Mouse (Mus musculus) thymus, postnatal 4 days (tissue): Measurements from ENCODE around the gene Arl4a.

ENCODE experiments used
- DNase-seq: peaks from one replicate; pipeline ENCODE4 v3.0.0; 2021

The Arl4a gene

DNA sequence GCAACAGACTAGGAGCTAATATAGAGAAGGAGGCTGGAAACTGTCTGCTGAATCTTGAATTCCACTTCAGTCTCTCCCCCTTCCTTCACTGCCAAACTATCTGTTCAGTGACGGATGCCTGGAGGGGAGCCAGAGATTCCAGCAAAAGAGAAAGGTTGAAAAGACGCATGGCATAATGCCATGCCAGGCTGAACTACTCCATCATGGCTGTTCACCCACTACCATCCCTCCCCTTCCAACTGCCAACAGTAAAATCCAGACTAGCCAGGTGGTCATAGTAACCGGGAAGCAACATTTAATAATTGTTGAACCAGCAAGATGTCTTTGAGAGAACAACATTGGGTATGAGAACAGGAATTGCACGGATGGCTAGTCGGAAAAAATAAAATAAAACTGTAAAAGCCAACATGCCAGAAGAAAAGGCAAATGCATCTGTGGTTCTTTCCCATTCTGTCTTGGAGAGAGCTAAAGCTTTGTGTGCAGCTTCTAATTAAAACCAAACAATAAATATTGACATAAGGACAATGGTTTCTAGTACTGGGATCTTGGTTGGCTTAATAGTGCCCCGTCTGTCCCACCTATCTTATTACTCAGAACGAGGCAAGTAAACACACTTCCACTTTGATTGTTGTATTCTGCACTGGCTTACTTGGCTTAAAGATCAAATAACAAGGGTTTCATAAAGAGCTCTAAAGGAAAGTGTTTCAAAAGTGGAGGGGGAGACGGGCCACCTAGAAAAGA lies 79.7 kb downstream of the Arl4a start:
- DNase-seq, result no peak

- DNase-seq, result no peak
Measured at GRCm38 (mm10) chr12:39956396-39956795, 81.4 kb downstream of the Arl4a start.
